Mouse (Mus musculus): ENCODE data around the gene Dnah1. TPM values are rescaled to one million over a fixed set of nuclear protein-coding genes. Genes with fewer than 3 reads are reported as not detected.

Gene Dnah1
- total RNA-seq, 2 experiments from 2014 or later: 3.8 to 4.8 TPM

DNA sequence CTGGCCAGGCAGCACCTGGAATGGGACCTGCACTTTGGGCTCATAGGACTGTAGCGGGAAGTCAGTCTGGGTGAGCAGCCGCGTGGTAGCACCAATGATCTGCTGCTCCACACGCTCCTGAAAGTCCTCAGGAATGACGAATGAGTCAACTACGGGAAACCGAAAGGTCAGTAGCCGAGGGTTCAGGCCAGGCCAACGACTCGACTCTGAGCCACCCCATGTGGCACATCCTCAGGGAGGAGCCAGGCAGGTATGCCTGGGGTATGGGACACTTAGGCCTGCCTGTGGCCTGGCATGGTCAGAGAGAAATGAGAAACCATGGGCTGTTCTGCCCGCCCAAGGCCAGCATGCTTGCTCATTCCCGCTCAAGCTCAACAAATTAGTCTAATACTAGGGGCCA lies 7.1 kb downstream of the Dnah1 start:
- no peak for DNase-seq

- DNase-seq: no peak
Measured at GRCm38 (mm10) chr14:31313192-31313591, 10.5 kb downstream of the Dnah1 start.

DNA sequence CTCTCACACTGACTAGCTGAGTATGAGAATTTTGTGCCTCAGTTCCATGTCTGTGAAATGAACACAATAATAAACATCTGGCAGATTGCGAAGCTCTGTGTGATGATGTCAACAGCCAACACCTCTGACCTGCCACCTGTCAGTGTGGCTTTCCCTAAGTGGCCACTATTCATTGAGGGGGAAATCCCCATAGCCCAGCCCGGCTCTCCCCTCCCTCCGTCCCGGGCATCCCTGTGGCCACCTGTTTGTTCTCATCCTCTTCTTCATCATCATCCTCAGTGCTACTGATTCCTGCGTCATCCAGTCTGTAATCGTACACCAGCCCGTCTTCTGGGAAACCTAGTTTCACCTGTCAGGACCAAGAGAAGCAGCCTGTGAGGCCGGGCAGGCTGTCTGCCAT lies 38.0 kb downstream of the Dnah1 start:
- DNase-seq: no peak

- DNase-seq: peak; percentile 70 to 74
Measured at GRCm38 (mm10) chr14:31272164-31272563, 51.5 kb downstream of the Dnah1 start.

- DNase-seq: no peak
Measured at GRCm38 (mm10) chr14:31271121-31271520, 52.6 kb downstream of the Dnah1 start.

GRCm38 (mm10) chr14:31269456-31270100 lies 54.1 kb downstream of the Dnah1 start:
- DNase-seq: peak; percentile 29 to 39

DNA sequence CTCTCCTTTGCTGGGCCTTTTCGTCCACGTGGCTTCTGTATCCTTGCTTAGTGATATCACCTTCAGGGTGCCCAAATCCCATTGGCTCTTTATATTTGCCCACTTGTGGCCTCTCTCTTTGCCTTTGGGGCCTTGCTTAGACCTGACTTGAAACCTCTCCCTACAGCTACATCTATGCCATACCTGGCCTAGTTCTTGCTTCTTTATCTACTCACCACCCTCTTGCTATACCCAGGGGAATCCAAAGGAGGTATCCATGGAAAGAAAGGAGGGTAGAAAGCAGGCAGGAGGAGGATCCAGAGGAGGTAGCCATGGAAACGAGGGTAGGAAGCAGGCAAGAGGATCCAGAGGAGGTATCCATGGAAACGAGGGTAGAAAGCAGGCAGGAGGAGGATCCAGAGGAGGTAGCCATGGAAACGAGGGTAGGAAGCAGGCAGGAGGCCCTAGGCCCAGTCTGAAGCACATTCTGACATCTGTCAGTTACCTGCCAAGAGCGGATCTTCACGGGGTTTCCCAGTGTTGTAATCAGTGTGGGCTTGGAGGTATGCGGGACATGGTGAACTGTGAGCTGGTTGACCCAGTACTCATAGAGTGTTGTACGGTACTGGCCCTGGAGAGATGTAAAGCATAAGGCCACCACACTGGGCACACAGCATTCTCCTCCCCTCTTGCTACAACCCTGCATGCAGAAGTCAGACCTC lies 55.2 kb downstream of the Dnah1 start:
- peak; percentile 65 to 72 for DNase-seq

GRCm38 (mm10) chr14:31267649-31268048 lies 56.0 kb downstream of the Dnah1 start:
- no peak for DNase-seq

- no peak for DNase-seq
Measured at GRCm38 (mm10) chr14:31260932-31261331, 62.8 kb downstream of the Dnah1 start.

DNA sequence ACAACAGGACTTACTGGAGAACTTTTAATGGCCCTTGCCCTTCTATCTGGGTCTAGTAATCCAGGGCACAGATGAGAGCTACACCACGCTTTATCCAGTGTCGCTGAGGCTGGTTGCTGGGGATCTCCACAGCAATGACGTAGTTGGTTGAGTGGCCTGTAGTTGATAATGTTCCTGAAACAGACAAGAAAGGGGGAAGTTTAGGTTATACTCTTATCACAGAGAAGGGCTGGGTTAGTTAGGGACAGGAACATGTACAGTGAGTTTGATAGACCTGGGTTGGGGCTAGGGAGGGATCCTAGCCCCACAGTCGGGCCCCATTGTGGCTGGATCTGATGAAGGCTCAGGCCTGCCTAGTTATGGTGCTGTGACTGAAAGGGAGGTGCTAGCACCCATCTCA lies 63.3 kb downstream of the Dnah1 start:
- no peak for DNase-seq

GRCm38 (mm10) chr14:31258476-31259050 lies 65.1 kb downstream of the Dnah1 start:
- no peak for DNase-seq

DNA sequence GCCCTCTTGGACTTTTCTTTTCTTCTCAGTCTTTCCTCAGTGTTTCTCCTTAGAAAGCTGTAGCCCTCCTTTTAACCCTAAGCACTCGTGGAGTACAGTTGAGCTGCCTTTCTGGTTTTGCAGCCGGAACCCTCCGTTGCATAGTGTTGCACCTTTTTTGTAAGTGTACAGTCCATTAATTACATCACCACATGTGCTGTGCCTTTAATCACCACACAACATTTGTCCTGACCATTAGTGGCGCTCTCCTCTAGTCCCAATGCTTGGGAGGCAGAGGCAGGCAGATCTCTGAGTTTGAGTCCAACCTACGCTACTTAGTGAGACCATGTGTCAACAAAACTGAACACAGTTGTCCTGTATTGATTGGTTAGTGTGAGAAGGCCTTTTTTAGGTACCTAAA lies 71.6 kb downstream of the Dnah1 start:
- no peak for DNase-seq

- no peak for DNase-seq
Measured at GRCm38 (mm10) chr14:31251626-31252025, 72.1 kb downstream of the Dnah1 start.

GRCm38 (mm10) chr14:31251084-31251604 lies 72.6 kb downstream of the Dnah1 start, which contains the start of the genes Phf7 and Bap1:
Gene Phf7 (minus strand): TSS chr14:31251317.
Gene Bap1 (plus strand): TSS chr14:31251450.
- peak; percentile 96 to 97 for DNase-seq

DNA sequence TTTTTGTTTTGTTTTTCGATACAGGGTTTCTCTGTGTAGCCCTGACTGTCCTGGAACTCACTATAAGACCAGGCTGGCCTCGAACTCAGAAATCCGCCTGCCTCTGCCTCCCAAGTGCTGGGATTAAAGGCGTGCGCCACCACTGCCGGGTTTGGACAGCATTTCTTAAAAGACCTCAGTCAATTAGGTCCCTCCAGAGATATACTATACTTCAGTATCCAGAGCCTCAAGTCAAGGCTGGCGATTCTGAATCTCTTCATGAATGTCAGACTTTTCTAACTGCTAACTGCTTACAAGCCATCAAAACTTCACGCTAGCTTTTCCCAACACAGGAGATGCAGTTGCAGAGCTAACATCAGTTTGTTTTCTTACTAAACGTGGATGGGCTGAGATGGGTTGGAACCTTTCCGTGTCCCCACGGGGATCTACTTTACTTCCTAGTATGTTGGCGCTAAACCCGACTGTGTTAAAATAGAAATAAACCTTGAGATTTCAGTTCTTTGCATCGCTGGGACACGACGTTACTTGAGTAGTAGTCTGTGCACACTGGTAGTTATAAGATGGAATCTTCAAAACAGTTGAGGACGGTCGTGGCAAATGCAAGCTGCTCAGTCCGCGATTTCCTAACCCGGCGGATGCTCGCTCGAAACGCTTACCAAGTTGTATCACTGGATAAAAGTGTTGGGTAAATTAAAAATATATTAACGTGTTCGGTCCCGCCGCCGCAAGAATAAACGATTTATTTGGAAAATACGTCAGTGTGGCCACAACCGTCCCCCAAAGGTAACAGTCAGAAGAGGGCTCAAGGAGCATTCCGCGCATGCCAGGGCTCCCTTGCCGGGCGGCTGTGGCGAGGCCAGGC lies 73.2 kb downstream of the Dnah1 start:
- DNase-seq: no peak

DNA sequence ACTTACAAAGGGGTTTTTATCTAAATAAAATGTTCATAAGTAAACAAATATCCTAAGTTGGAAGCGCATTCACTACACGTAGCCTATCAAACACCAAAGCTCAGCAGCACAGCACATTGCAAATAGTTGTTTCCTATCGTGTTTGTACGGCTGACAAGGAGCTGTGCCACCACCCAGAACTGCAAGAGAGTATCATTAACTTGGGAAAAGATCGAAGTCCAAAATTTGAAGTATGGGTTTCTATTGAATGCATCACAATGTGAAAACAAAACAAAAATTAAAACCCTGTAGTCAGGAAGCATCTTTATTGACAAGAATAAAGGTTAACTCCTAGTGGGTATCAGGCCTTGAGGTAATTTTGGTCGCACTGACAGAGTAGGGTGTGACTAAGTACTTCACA lies 75.3 kb downstream of the Dnah1 start:
- no peak for DNase-seq

GRCm38 (mm10) chr14:31245946-31246345 lies 77.8 kb downstream of the Dnah1 start:
- no peak for DNase-seq

GRCm38 (mm10) chr14:31244777-31245176 lies 78.9 kb downstream of the Dnah1 start:
- no peak for DNase-seq

- no peak for DNase-seq
Measured at GRCm38 (mm10) chr14:31240528-31240927, 83.2 kb downstream of the Dnah1 start.

GRCm38 (mm10) chr14:31237101-31237882 lies 86.4 kb downstream of the Dnah1 start:
- no peak for DNase-seq

DNA sequence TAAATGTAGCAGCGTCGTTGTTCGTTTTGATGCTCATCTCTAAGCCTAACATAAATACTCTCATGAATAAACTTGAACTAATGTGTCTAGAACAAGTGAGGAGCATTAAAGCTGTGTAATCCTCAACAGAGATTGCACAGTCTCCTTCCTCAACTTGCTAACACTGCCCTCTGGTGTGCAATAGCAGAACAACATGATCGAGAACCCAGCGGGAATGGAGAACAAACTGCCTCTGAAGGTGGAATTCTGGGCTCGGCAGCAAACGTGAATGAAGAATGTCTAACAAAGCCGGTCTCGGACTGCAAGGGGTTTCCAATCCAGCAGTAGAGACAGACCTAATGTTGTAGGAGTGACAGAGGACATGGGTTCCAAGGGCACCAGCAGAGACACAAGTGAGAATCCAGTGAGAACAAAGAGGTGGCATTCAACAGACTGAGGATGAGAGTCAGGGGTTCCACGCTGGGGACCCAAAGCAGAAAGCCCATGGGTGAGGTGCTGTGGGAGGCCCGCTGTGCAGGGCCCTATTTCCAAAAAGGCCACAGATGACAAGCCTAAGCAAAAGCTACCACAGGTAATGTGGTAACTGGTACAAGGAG lies 89.6 kb downstream of the Dnah1 start:
- peak; percentile 75 to 81 for DNase-seq
